Mouse (Mus musculus) midbrain, embryonic 11.5 days (tissue): Measurements from ENCODE around the gene Akr1d1. TPM values are rescaled to one million over a fixed set of nuclear protein-coding genes. Genes with fewer than 3 reads are reported as not detected.

Source experiments
- ATAC-seq: fragments of 200-750 bp; cut with Nextera tagmentation; 2 replicates; pipeline ENCODE4 v1.8.0; 2017; ENCODE audit warnings: moderate TSS enrichment, moderate library complexity; ENCODE audit not compliant: low FRiP score
- DNase-seq: peaks from one replicate; pipeline ENCODE4 v3.0.0; 2015; ENCODE audit warnings: low spot score; ENCODE audit errors: missing footprints
- H3K27ac ChIP-seq: fragments of 300-500 bp; sonication (generic); 2 replicates; pipeline ENCODE4 v1.5.1; 2014; ENCODE audit warnings: low read depth, low read length
- H3K27me3 ChIP-seq: fragments of 300-500 bp; sonication (generic); 2 replicates; pipeline ENCODE4 v1.6.1; 2014; ENCODE audit warnings: mild to moderate bottlenecking, low read length, moderate library complexity, mixed read lengths; ENCODE audit not compliant: control insufficient read depth, insufficient read depth
- H3K36me3 ChIP-seq: fragments of 300-500 bp; sonication (generic); 2 replicates; pipeline ENCODE4 v1.6.1; 2014; ENCODE audit warnings: mild to moderate bottlenecking, low read length, moderate library complexity, mixed read lengths; ENCODE audit not compliant: control insufficient read depth, insufficient read depth
- H3K4me1 ChIP-seq: fragments of 300-500 bp; sonication (generic); 2 replicates; pipeline ENCODE4 v1.6.1; 2014; ENCODE audit warnings: low read length; ENCODE audit not compliant: control insufficient read depth, insufficient read depth
- H3K4me2 ChIP-seq: fragments of 300-500 bp; sonication (generic); 2 replicates; pipeline ENCODE4 v1.6.1; 2014; ENCODE audit warnings: mild to moderate bottlenecking, moderate library complexity
- H3K4me3 ChIP-seq: fragments of 300-500 bp; sonication (generic); 2 replicates; pipeline ENCODE4 v1.5.1; 2014; ENCODE audit warnings: low read depth, low read length
- H3K9ac ChIP-seq: fragments of 300-500 bp; sonication (generic); 2 replicates; pipeline ENCODE4 v1.6.1; 2014; ENCODE audit warnings: low read length
- H3K9me3 ChIP-seq: fragments of 300-500 bp; sonication (generic); 2 replicates; pipeline ENCODE4 v1.6.1; 2016; ENCODE audit warnings: low read length; ENCODE audit not compliant: control insufficient read depth
- WGBS: fragments of 180-500 bp; shearing (Covaris S2); extraction: QIAGEN DNeasy Blood & Tissue Kit; methylation state at CpG from one replicate; pipeline ENCODE4 v1.1.7; 2014; 5-methylcytosine and 5-hydroxymethylcytosine counted together
- polyA plus RNA-seq: library from polyadenylated mRNA; unstranded; fragments of >200 nt; fragmentation: Nextera tagmentation; extraction: Ambion mirVana; gene quantifications from 2 replicates; pipeline ENCODE4 v1.2.1, GENCODE M21; 2014

The Akr1d1 gene
- polyA plus RNA-seq, 1 experiment from 2014 or later: not detected

DNA sequence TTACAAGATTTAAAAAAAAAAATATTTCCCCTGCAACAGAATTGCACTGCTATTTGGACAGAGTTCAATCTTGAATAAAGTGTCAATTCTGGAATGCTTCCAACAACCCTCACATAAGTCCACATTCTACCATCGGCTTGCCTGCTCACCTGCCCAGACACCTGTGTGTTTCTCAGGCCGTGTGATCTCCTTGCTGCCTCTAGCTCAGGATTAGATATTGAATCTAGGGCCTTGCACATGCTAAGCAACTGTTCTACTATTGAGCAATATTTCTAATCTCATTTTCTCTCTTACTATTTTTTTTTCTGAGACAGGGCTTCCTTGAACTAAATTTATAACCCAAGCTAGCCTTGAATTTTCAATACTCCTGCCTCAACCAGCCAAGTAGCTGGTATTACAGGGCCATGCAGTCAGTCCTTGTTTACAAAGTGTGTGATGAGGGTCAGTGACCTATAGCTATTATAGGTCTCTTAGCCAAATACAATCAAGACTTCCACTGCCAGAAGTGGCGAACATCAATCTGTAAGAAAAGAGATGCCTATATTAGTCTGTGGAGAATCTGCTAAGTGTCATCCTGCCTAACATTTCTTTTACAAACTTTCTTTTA lies 23.0 kb upstream of the Akr1d1 start:
- ATAC-seq (no peak), DNase-seq (no peak)
- H3K27me3 ChIP-seq: no peaks in the 10 kb centered on the region
- no peaks in the 10 kb centered on the region for H3K9me3 ChIP-seq
- H3K4me3 ChIP-seq: no peak overlapping the region
- 86% methylated on average over 3 of the region's 3 CpGs for WGBS
- no peak overlapping the region for H3K4me2 ChIP-seq
- no peak overlapping the region for H3K9ac ChIP-seq
- H3K27ac ChIP-seq: no peak overlapping the region
- H3K4me1 ChIP-seq: no peaks in the 10 kb centered on the region
- no peaks in the 10 kb centered on the region for H3K36me3 ChIP-seq

DNA sequence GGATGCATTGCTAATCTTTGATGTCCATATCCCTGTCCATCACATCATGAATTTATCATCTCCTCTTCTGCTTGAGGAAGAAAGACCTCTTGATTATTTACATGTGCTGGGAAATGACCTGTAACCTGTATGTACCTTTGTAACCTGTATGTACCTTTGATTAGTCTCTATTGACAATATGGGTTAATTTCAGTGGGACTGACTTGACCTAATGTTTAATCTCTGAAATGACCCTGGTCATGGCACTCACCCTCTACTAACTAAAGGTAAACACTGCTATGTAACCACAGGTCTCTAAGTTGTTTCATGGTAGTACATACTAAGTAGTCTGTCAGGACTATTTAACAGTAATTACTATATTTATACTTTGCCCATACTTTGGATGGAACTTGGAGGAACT lies 19.2 kb upstream of the Akr1d1 start:
- no peak overlapping the region for H3K4me3 ChIP-seq
- H3K27ac ChIP-seq: no peak overlapping the region
- H3K9ac ChIP-seq: no peak overlapping the region
- ATAC-seq: no peak
- no peaks in the 10 kb centered on the region for H3K4me1 ChIP-seq
- H3K4me2 ChIP-seq: no peak overlapping the region
- no peaks in the 10 kb centered on the region for H3K36me3 ChIP-seq
- DNase-seq: no peak
- no peaks in the 10 kb centered on the region for H3K9me3 ChIP-seq
- H3K27me3 ChIP-seq: no peaks in the 10 kb centered on the region

DNA sequence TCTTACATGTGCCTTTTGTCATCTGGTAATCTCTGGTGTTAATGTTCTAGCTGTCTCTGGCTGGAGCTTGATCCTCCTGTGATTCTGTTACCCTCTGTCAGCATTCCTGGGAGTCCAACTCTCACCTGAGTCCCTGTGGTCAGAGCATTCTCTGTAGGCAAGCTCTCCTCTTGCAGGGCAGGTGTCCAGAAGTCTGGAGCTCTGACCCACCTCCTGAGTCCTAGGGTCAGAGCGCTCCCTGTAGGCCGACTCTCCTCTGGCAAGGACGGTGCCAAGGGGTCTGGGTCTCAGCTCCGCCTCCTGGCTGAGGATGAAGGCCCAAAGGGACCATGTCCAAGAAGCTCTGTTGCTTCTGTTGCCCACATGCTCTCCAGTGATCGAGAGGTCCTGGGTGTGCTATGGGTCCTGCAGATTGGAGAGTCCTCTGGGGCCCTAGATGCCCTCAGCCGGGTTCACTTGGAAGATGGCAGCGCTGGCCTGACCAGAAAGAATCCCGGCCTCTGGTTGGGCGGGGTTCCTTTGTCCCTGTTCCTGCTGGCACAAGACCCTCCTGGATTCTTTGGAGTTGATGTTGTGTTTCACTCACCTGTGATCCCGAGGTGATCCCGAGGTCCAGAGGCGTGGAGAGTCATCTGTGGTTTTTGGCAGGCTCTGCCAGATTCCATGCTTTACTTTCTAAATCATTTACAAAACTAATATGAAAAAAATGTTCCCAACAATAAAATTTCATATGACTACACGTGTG lies 9.2 kb upstream of the Akr1d1 start:
- no peak overlapping the region for H3K4me3 ChIP-seq
- H3K4me1 ChIP-seq: no peaks in the 10 kb centered on the region
- no peak overlapping the region for H3K4me2 ChIP-seq
- DNase-seq: no peak
- H3K9me3 ChIP-seq: no peaks in the 10 kb centered on the region
- no peak overlapping the region for H3K9ac ChIP-seq
- no peak overlapping the region for H3K27ac ChIP-seq
- WGBS: 89% methylated on average over 13 of the region's 13 CpGs
- no peaks in the 10 kb centered on the region for H3K27me3 ChIP-seq
- no peak for ATAC-seq
- H3K36me3 ChIP-seq: no peaks in the 10 kb centered on the region

DNA sequence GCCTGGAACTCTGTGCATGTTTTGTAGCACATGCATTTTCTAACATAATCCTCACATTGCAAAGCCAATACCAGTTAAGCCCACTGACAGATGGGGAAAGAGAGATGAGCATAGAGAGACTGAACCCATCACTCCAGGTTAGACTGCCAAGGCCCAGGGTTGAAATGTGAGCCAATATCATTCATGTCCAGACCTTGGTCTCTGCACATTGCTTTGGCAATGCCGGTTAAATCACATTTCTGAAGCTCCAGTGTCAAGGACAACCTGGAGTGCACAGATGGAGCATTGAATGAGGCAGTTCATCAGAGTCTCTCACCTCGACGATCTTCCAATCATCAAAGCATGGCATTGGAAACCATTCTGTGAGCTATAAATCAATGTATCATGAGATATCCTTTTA lies 2.1 kb downstream of the Akr1d1 start:
- H3K27me3 ChIP-seq: no peaks in the 10 kb centered on the region
- 91% methylated on average over 3 of the region's 3 CpGs for WGBS
- no peak for DNase-seq

DNA sequence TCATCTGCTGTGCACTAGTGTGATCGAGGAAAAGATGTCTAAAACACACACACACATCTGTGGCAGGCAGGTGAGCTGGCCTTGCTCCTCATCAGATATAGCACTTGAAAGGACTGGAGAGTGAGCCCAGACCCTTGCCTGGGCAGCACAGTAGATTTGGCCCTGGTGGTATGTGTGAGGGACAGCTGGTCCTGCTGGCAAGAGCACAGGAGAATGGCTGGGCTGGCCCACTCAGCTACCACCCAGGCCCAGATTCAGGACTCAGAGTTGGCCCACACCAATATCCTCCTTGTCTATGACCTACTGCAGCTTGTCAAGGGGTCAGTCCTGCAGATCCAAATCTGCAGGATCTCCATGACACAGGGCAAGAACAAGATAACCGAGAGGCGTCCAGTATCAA lies 6.9 kb downstream of the Akr1d1 start:
- H3K9ac ChIP-seq: no peak overlapping the region
- H3K27me3 ChIP-seq: no peaks in the 10 kb centered on the region
- no peaks in the 10 kb centered on the region for H3K4me1 ChIP-seq
- no peak overlapping the region for H3K27ac ChIP-seq
- H3K4me3 ChIP-seq: no peak overlapping the region
- no peak for ATAC-seq
- 82% methylated on average over 3 of the region's 3 CpGs for WGBS
- H3K4me2 ChIP-seq: no peak overlapping the region
- H3K36me3 ChIP-seq: no peaks in the 10 kb centered on the region
- DNase-seq: no peak
- H3K9me3 ChIP-seq: no peaks in the 10 kb centered on the region

More for the DNA sequence above, 2.1 kb downstream of the Akr1d1 start:
- ATAC-seq: no peak
- no peak overlapping the region for H3K4me2 ChIP-seq
- no peaks in the 10 kb centered on the region for H3K36me3 ChIP-seq
- no peaks in the 10 kb centered on the region for H3K9me3 ChIP-seq
- H3K9ac ChIP-seq: no peak overlapping the region
- H3K27ac ChIP-seq: no peak overlapping the region
- no peak overlapping the region for H3K4me3 ChIP-seq
- no peaks in the 10 kb centered on the region for H3K4me1 ChIP-seq

DNA sequence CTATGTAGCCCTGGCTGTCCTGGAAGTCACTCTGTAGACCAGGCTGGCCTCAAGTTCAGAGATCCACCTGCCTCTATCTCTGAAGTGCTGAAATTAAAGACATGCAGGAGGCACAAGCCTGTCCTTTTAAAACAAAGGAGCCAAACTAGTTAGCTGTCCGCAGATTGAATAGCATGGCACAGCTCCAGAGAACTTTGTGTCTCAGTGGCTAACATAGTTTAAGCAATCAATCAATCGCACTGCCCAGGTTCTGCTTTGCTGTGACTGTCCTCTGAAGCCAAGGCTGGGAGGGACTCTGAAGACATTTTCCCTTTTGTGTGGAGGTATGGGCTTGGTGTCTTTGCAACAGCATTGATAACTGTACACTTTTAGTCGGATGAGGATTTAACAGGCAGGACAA lies 7.8 kb downstream of the Akr1d1 start:
- WGBS: 86% methylated on average over 3 of the region's 3 CpGs

DNA sequence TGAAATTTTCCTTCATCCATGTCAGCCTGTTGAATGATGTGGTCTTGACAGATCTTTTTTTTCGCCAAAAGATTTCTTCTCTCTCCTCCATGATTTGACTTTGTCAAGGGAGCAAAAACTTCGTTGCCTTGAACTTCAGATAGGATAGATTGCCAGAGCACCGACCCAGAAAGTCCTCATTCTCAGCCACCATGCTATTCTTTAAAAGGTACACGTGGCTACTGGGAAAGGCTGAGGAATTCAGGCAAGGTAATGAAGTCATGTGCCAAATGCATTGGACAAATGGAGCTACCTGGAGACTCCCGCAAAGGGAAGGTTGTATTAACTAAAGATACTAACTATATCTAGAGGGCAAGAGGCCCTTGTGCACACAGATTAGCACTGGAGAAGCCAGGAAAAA lies 8.8 kb downstream of the Akr1d1 start:
- ATAC-seq (no peak), DNase-seq (no peak)
- no peak overlapping the region for H3K9ac ChIP-seq
- H3K36me3 ChIP-seq: no peaks in the 10 kb centered on the region
- H3K9me3 ChIP-seq: no peaks in the 10 kb centered on the region
- H3K4me3 ChIP-seq: no peak overlapping the region
- 87% methylated on average over 5 of the region's 5 CpGs for WGBS
- no peak overlapping the region for H3K4me2 ChIP-seq
- H3K27ac ChIP-seq: no peak overlapping the region
- H3K4me1 ChIP-seq: no peaks in the 10 kb centered on the region
- H3K27me3 ChIP-seq: no peaks in the 10 kb centered on the region

More for the DNA sequence above, 7.8 kb downstream of the Akr1d1 start:
- no peak overlapping the region for H3K4me3 ChIP-seq
- no peaks in the 10 kb centered on the region for H3K36me3 ChIP-seq
- no peaks in the 10 kb centered on the region for H3K9me3 ChIP-seq
- H3K4me1 ChIP-seq: no peaks in the 10 kb centered on the region
- no peak overlapping the region for H3K4me2 ChIP-seq
- no peaks in the 10 kb centered on the region for H3K27me3 ChIP-seq
- H3K27ac ChIP-seq: no peak overlapping the region
- DNase-seq (no peak), ATAC-seq (no peak)
- no peak overlapping the region for H3K9ac ChIP-seq

DNA sequence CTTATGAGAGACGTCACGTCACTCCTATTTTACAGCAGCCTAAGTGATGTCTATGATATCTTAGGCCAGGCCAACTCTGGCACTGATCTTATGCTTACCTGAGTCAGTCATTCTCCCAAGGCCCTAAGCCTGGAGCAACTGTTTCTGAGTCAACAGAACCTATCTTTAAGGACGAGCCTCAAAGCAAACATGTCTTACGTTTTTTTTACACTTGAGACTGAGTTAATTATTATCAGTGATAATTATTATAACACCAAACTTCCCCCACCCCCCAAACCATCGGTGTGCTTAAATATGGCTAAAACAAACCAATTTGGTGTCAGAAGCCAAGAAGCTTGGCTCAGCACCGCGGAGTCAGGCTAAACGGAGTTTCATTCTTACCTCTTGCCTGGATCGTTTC lies 9.4 kb downstream of the Akr1d1 start:
- WGBS: 94% methylated on average over 9 of the region's 9 CpGs

DNA sequence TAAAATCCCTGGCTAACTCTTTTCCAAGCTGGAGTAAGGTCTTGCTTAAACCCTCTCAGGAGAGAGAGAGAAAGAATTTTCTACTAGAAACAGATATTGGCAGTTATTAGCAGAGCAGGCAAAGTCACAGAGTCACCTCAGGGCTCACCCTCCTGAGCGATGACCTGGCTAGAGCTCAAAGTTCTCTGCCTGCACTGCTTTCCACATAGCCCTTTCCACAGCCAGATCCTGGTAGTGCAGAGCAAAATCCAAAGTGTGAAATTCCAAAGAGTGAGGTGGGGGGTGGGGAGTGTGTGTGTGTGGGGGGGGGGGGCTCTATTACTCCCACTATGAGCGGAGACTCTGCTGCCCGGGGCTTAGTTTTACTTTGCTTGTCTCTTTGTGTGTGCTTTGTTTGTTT lies 10.1 kb downstream of the Akr1d1 start:
- H3K9ac ChIP-seq: no peak overlapping the region
- no peak overlapping the region for H3K27ac ChIP-seq
- no peaks in the 10 kb centered on the region for H3K36me3 ChIP-seq
- ATAC-seq: no peak
- WGBS: 75% methylated on average over 3 of the region's 3 CpGs
- H3K27me3 ChIP-seq: no peaks in the 10 kb centered on the region
- no peaks in the 10 kb centered on the region for H3K9me3 ChIP-seq
- H3K4me3 ChIP-seq: no peak overlapping the region
- H3K4me2 ChIP-seq: no peak overlapping the region
- H3K4me1 ChIP-seq: no peaks in the 10 kb centered on the region
- no peak for DNase-seq

More for the DNA sequence above, 9.4 kb downstream of the Akr1d1 start:
- no peak overlapping the region for H3K9ac ChIP-seq
- ATAC-seq (no peak), DNase-seq (no peak)
- H3K4me2 ChIP-seq: no peak overlapping the region
- no peaks in the 10 kb centered on the region for H3K27me3 ChIP-seq
- no peak overlapping the region for H3K4me3 ChIP-seq
- no peak overlapping the region for H3K27ac ChIP-seq
- H3K4me1 ChIP-seq: no peaks in the 10 kb centered on the region
- no peaks in the 10 kb centered on the region for H3K36me3 ChIP-seq
- H3K9me3 ChIP-seq: no peaks in the 10 kb centered on the region
